Mouse (Mus musculus) small intestine, adult 2 months (tissue): ENCODE measurements around the gene Wdr54.

Experiments
- CTCF ChIP-seq: fragments of 200-500 bp; IDR thresholded peaks from 2 replicates; pipeline ENCODE4 v1.5.1; 2012; ENCODE audit warnings: low read depth, mild to moderate bottlenecking, control low read depth, inconsistent platforms, low read length, moderate library complexity, mixed read lengths; ENCODE audit not compliant: insufficient replicate concordance, insufficient read length; ENCODE audit errors: extremely low read depth
- POLR2A ChIP-seq: fragments of 200-500 bp; IDR thresholded peaks from 2 replicates; pipeline ENCODE4 v1.6.1; 2012; ENCODE audit warnings: low read depth, mild to moderate bottlenecking, control low read depth, inconsistent platforms, low read length, moderate library complexity

GRCm38 (mm10) chr6:83115011-83115671 lies 41.1 kb downstream of the Wdr54 start, which contains the start of gene Mogs:
- TF ChIP-seq POLR2A (peak; percentile 95), CTCF (0 out of 2 replicates have a peak, but pooled peaks have one; percentile 32)
